Mouse (Mus musculus) thymus, postnatal 36 days (tissue): ENCODE results near the gene Yrdc.

Experiments
- DNase-seq, 2 experiments: peaks; one replicate each; pipeline ENCODE4 v3.0.0; 2022; ENCODE audit warnings: mixed read lengths in 2 of 2

Gene Yrdc

DNA sequence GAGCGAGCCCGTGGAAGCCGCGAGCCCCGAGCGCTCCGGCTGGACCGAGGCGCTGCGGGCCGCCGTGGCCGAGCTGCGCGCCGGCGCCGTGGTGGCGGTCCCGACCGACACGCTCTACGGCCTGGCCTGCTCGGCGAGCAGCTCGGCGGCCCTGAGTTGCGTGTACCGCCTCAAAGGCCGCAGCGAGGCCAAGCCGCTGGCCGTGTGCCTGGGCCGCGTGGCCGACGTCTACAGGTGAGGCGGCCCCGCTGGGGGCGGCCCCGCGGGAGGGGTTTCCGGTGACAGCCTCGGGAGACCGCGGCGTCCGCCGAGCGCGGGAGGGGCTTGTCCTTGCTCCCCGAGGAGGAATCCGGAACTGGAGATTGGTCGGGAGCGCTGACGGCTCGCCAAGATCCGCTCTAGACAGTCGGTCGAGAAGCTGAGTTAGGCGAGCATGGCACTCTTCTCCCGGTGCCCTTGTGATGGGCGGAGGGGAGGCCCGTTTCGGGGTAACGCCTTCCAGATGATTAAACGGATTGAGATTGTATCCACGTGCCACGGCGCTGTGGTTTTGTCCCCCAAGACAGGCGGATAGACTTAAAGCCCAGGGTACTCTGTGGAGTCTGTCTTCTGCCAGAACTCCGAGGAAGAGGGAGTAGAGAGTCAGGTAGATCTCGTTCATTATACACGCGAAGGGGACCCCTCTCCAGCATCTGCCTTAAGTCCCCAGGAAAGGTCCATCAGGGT, 617 bp downstream of the Yrdc start, which contains the start of gene 1110065P20Rik:
TSS of gene 1110065P20Rik (minus strand) at position 264 of the 726 bp plus-strand sequence.
- peak; percentile 74 to 83 for DNase-seq

DNA sequence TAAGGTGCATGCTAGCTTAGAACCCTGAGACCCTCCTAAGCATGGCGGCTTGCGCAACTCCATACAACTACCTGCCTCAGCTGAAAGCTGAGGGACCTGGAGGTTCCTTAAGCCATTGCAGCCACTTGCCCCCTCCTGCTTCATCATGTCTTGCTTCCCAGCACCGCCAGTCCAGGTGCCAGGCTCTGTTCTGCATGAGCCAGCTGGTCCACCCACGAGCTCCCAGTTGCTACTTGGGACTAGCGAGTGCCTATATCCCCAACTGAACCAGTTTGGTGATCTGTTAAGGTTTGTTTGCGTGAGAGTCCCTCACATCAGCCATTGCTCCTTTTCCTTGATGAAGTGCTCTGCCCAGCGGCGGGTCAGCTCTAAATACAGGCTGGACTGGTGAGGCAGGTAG, 5.8 kb downstream of the Yrdc start:
- DNase-seq, result no peak

DNA sequence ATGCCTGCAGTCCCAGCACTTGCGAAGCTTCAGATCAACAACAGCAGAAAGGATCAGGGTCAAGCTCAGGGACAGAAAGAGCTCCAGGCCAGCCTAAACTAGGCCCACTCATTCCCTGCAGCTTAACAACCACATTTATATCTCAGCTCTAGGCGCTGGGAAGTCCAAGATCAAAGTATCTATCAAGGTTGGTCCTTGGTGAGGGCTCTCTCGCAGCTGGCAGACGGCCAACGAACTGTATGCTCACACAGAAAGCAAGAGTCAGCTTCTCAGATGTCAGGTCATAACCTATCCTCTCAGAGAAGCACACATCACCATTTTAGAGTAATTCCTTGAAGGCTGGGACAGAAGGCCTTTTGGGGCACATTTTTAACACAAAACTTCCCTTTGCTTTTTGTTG, 7.9 kb downstream of the Yrdc start:
- DNase-seq, result no peak

DNA sequence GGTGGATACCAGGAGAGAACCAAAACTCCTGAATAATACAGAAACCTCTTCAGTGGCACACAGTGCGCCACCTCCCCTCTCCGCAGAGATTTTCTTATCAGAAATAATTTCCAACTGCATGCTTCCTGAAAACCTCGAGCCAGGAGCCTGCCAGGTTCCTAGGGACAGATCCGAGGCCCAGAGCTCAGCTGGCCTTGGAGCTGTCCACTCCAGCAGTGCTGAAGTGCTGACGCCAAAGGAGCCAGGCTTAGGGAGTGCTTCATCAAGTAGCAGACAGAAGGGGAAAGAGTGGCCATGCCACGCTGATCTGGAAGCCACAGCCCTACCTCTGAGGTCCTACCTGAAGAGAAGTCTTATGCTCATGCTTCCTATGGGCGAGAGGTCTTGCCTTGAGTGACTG, 10.0 kb downstream of the Yrdc start:
- peak in 1 of 2 experiments; percentile 43 for DNase-seq

DNA sequence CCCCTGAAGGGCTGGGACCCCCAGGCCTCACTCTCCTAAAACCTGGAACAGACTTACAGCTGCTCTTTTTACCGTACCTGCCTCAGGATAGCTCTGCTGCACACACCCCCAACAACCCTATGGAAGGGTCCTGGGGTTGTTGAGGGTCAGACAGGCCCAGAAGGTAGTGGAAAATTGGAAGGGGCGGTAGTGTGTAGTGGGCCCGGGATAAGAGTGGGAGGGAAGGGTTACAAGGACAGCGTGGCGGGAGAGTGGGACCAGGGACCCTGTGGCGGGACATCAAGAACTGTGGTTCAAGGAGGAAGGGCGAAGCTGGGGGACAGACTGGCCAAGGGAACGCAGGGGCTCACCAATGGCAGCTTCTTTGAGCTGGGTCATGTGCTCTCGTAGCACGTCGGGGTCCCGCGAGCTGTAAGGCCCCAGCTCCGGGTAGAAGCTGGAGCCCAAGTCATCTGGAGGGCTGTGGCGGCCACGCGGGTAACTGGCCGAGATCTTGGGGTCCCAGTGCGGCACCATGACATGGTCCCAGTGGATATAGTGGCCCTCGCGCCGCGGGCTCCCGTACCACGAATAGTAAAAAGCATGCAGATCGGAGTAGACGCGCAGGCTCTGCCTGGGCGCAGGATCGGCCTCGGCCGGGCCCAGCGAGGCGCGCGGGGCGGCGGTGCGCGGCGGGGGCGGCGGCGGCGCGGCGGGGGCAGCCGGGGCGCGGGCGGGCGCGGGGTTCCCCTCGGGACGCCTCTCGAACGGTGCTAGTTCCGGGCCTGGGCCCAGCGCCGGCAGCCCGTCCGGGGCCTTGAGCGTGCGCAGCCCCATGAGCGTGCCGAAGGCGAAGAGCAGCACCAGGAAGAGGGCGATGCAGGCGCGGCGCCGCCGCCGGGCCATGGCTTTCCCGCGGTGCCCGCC, 11.1 kb downstream of the Yrdc start, which contains the start of gene Maneal:
TSS of gene Maneal (minus strand) at position 889 of the 906 bp plus-strand sequence.
- no peak for DNase-seq

DNA sequence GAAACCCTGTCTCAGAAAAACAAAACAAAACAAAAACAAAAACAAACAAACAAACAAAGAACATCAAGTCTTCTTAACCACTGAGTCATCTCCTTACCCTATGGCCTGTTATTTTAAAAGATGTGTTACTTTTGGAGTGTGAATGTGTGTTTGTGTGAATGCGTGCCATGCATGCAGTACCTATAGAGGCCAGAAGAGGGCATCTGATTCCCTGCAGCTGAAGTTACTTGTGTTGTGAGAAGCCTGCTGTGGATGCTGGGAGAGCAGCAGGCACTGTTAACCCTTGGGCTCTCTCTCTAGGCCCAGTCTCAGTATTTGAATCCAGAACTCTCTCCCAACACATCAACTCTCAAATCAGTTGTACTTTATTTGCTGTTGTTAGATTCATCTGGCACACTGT, 22.2 kb downstream of the Yrdc start:
- no peak for DNase-seq

DNA sequence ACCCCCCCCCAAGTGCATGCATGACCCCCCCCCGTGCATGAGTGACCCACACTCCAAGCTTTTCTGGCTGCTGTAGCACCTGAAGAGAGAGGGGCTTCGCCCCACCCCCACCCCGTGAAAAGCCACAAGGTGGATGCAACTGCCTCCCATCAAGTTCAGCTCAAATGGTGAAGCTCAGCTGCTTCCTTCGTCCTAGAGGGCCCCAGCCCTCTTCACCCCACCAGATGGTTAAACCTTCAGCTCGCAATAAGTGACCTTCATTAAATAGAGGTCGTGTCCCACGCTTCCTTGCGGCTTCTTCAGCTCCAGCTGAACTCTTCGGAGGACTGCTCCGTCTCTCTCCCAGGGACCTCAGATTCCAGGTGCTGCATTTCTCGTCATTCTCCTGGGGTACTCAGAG, 30.1 kb downstream of the Yrdc start, which contains the start of gene Epha10:
TSS of gene Epha10 (plus strand) at position 301 of the 400 bp plus-strand sequence.
- DNase-seq, result no peak

DNA sequence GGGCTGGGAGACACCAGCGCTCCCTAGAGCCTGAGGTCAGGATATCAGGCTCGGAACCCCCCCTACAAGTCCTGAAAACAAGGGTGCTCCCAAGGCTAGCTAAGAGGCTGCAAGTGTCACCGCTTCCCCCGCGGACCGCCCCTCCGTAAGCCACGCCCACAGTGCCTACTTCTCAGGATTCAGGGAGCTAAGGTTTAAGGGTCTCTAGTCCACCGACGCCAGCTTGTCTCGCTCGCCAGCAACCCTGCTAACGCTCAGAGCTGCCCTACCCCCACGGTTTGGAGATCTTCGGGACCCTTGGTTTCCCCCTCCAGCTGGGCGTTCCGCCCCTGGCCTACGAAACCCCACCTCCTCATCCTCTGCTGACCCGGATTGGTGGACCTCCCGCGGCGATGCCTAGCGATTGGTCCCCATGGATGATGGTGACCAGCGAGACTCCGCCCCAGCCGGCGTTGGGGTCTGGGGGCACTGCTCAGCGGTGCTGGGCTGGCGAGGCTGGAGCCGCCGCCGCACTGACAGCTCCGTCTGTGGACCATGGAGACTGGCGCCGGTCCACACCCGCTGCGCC, 30.9 kb downstream of the Yrdc start:
- no peak for DNase-seq

DNA sequence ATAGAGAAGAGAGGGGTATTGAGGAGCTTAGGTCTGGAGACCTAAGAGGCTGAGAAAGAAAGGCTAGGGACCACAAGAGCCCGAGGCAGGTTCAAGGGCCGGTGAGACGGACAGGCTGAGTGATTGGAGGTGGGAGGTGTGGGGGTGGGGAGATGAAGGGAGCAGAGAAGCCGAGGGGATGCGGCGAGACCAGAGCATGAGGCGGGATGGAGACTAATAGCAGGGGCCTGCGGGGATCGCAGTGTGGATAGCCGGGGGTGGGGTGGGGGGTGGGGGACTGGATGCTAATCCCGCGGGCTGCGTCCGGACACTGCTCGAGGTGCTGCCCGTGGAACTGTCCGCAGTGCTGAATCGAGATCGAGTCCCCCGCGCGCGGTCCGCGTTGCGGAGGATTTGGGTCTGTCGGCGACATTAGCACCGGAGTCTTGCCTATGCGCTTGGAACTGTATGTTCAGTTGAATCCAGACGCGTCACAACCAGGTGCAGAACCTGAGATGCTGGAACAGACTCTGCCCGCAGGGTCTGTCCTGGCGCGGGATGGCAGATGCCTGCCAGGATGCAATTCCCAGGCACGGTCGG, 31.8 kb downstream of the Yrdc start:
- no peak for DNase-seq

DNA sequence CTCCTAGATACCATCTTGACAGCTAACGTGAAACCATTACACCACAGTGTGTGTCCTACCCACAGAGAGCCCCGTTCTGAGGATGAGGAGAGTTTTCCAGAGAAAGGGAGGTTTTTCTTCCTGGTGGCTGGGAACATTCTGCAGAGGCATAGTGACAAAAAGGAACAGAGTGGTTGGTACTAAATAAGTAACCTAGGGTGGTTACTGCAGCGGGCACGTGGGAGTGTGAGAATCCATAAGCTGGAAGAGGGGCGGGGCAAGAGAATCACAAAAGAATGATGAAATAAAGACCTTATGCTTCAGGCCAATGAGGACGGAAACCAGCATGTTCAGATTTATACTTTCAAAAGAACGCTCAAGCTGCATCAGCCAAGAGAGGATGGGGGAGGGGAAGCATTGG, 38.2 kb downstream of the Yrdc start:
- no peak for DNase-seq

DNA sequence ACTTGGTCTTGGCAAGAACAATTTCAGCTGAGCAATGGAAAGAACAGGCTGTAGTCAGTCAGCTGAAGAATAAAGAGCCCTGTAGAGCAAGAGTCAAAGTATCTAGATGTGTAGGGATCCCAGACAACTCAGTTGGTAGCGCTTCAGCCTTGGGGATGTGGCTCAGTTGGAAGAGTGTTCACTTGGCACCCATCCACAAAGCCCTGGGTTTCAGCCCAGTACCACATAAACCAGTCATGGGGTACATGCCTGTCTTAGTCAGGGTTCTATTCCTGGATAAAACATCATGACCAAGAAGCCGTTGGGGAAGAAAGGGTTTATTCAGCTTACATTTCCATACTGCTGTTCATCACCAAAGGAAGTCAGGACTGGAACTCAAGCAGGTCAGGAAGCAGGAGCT, 39.5 kb downstream of the Yrdc start:
- no peak for DNase-seq

DNA sequence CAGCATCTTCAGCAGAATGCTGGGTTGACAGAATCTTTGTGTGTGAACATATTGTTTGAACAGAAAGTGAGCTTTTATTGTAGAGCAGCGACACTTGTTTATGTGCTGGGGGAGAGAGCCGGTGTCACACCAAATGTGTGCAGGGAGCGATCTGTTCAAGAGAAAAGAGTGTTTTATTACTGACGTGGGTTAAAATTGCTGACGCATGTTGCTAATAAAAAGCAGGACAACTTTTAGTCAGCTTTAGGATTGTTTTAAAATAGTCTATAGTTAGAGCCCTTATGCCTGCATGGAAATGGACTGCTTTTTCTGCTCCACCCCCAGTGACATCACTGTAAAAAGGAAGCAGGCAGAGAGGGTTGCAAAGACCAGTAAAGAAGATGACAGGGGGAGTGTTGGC, 40.4 kb downstream of the Yrdc start:
- DNase-seq, result no peak

DNA sequence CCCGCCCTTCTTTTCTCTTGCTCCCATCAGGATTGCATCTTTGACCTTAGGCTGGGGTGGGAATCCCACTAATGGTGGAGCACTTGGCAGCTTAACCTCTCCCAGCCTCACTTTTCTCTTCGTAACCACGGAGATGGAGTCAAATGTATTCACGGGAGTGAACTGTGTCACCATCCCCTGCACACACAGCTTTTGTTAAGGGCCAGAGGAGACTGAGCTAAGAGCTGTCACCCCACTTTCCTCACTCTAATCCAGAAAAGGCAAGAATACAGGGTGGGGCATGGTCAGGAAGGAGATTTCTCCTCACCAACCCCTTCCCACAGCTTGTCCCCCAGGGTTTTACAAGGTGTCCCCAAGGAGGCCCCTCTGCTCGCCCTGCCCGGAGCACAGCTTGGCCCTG, 43.3 kb downstream of the Yrdc start:
- DNase-seq, result no peak

DNA sequence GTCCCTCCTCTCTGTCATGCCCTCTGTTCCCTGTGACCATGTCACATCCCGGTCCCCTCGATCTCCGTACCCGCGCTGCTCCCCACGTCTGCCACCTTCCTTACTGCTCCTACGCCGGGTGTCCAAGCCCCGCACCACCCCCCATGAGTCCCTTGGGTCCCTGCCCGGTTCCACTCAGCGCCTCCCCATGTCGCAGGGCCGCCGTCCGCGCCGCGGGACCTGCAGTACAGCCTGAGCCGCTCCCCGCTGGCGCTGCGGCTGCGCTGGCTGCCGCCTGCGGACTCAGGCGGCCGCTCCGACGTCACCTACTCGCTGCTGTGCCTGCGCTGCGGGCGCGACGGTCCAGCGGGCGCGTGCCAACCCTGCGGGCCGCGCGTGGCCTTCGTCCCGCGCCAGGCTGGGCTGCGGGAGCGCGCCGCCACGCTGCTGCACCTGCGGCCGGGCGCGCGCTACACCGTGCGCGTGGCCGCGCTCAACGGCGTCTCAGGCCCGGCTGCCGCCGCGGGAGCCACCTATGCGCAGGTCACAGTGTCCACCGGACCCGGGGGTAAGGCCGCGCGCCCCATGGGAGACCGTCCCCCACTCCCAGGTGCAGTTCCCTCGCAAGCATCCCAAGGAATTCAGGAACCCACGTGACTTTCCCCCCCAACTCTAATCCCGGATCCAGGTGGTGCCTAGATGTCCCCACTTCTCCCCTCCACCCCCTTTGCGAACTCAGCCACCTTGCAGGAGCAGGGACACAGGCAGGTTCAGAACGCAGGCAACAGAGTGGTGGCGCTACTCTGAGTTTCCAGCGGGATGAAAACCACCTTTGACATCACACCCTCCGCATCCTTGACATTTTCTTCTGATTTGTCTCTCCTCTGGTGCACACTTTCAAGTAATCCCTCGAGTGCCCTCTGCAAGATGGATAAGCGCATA, 44.3 kb downstream of the Yrdc start:
- DNase-seq, result no peak

DNA sequence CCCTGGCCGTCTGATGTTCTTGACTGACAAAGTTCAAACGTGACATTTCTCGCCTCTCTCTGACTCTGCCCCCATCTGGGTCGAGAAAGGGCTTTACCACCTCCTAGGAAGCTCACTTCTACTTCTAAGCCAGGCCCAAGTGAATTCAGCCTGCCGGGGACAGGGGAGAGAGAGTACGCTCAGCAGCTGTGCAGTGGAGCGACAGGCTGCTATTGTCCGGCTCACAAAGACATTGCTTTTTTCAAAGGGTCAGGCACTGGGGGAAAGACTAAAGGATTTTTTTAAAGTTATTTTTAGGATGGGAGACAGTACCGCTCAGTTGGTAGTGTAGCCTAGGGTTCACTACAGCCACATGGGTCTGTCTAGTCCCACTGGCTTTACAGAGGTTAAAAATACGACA, 47.9 kb downstream of the Yrdc start:
- DNase-seq, result no peak

DNA sequence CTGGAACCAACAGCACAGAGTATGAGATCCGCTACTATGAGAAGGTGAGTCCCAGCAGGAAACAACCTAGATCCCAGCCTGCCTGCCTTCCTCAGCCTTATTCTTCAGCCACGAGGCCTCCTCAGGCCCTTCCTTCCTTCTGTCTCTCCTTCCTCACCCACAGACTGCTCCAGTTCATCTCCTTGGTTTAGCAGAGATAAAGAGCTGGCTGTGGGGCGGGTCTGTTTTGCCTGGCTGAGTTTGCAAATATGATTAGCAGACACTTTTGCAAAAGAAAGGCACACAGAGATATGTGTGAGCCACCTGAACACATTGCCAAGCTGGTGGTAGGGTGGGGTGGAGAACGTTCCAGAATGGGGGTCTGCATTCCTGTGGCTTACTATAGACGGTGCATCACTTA, 49.4 kb downstream of the Yrdc start:
- no peak for DNase-seq
